Mouse (Mus musculus) E14TG2a.4 (cell line): ENCODE measurements at regions not wholly inside any gene's neighbourhood (a gene's known extent, or its start where the extent isn't known, plus 50 kb on each side); places are given as distances from the start of the nearest gene placed in this dataset.

Experiments
- CTCF ChIP-seq: conservative IDR thresholded peaks from 2 replicates; pipeline ENCODE4 v1.5.1; 2014; ENCODE audit warnings: low read length
- NANOG ChIP-seq: IDR thresholded peaks from 2 replicates; pipeline ENCODE4 v1.6.1; 2014; ENCODE audit warnings: borderline replicate concordance, low read length, mixed read lengths
- POU5F1 ChIP-seq: IDR thresholded peaks from 2 replicates; pipeline ENCODE4 v1.6.1; 2014; ENCODE audit warnings: low read length, borderline replicate concordance

GRCm38 (mm10) chr10:23027961-23028360 is 208.0 kb upstream of the Tcf21 start:
- TF ChIP-seq CTCF (no peak), NANOG (no peak), POU5F1 (no peak)
